Mouse (Mus musculus) spleen, adult 10 weeks (tissue): Measurements from ENCODE around the gene Rph3al. TPM values are rescaled to one million over a fixed set of nuclear protein-coding genes. Genes with fewer than 3 reads are reported as not detected.

Experiments used
- polyA plus RNA-seq: library from polyadenylated mRNA; stranded (reverse); fragments of 350-450 nt; fragmentation: Illumina TruSeq; extraction: RNeasy Lipid Tissue Mini Kit (QIAGEN cat#74804); gene quantifications from one replicate; pipeline ENCODE4 v1.2.3, GENCODE M21; 2015; ENCODE audit warnings: low replicate concordance; ENCODE audit not compliant: insufficient read depth

The Rph3al gene
- polyA plus RNA-seq: 3.3 TPM

DNA sequence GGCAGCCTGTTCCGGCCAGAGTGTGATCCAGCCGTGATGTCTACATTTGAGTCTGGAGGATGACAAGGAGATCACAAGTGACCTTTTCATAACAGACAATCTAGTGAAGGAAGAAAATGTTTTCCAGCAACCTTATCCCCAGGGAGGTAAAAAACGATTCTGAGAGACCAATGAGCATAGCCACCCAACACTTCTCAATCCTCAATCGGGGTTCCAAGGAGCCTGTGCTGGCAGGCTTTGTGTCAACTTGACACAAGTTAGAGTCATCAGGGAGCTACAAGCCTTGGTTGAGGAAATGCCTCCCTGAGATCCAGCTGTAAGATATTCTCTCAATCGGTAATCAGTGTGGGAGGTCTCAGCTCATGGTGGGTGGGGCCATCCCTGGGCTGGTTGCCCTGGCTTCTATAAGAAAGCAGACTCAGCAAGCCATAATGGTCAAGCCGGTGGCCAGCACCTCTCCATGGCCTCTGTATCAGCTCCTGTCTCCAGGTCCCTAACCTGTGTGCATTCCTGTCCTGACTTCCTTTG lies at the start of gene Rph3al:
Gene Rph3al (minus strand): TSS at position 51 of the 528 bp plus-strand sequence.

DNA sequence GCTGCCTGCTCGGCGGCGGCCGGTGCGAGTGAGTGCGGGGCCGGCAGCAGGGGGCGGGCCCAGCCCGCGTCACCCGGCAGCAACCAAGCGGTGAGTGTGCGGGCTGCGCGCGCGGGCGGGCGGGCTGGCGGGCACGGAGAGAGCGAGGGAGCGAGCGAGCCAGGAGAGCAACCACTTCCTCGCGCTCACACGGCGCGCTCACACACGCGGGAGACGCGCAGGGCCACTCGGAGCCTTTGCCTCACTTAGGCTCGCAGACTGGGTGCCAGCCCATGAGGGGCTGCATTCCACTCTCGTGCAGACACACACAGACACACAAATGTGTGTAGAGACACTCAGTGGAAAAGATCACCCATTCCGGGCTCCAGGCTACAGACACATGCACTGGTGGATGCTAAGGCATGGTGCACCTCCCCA lies 142.2 kb downstream of the Rph3al start, which contains the start of gene Doc2b:
Gene Doc2b (minus strand): TSS at position 21 of the 417 bp plus-strand sequence.

Other genes starting within 250 kb of the Rph3al start
- gene Ywhae, start 205.6 kb downstream of the Rph3al start, polyA plus RNA-seq: 484 TPM
- gene Doc2b, start 142.4 kb downstream of the Rph3al start, polyA plus RNA-seq: not detected
- 0.37 TPM for gene 1700016K19Rik, start 61.5 kb upstream of the Rph3al start, polyA plus RNA-seq
- 28.3 TPM for gene Rflnb, start 89.4 kb upstream of the Rph3al start, polyA plus RNA-seq
- gene Vps53, start 241.2 kb upstream of the Rph3al start, polyA plus RNA-seq: 36.6 TPM
- gene Fam57a, start 241.2 kb upstream of the Rph3al start, polyA plus RNA-seq: 6.3 TPM